Mouse (Mus musculus) stomach, postnatal 0 days (tissue): ENCODE results near the gene Btbd16.

ENCODE experiments used
- CTCF ChIP-seq: IDR thresholded peaks from 2 replicates; pipeline ENCODE4 v1.5.1; 2016; ENCODE audit warnings: antibody characterized with exemption, low read depth, mild to moderate bottlenecking, moderate library complexity
- EP300 ChIP-seq: optimal IDR thresholded peaks from 2 replicates; pipeline ENCODE3; 2016; ENCODE audit warnings: antibody characterized with exemption

GRCm38 (mm10) chr7:130750752-130751490 lies 22.9 kb upstream of the Btbd16 start:
- TF ChIP-seq EP300 (no peak), CTCF (no peak)
